Mouse (Mus musculus): ENCODE measurements around the gene Espl1.

DNA sequence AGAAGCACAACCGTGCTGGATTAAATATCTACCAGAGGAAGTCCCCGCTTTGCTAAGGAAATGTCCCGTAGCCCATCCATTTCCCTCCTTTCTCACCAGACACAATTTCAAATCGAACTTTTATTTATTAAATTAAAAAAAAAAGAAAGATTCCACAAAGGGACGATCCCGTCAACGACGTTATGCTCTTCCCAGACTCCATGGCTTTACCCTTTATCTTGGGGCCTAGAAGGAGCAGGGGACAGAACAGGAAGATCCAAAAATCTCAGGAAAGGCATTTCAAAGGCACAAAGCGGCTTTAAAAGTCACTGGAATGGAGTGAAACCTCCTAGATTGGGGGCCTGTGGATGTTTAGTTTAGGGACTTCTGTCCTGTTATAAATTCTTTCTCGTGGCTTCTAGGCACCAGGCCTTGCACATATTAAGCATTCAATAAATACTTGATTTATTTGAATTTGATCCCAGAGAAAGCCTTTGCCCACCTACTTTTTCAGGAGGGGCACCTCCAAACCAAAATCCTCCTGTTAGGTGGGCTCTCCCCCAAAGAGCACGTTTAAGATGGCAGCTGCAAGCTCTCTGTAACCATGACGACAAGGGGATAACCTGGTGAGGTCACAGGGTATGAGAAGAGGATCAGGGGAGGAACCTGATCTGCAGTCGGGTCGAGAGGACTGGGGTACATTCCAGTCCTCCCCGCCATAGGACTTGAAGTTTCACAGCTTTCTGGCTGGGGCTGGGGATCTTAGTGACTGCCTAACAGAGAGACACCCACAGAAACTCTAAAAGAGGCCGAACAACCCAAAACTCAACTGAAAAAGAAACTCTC lies 60.6 kb downstream of the Espl1 start:
- TF ChIP-seq POLR2A (IDR thresholded peaks at IDR 0.05; ENCODE audit: insufficient read depth, low read depth, low read length), result no peak
- no peak for TF ChIP-seq EP300 (IDR thresholded peaks at IDR 0.05; ENCODE audit: insufficient read depth, low read depth, low read length)
- no peak for TF ChIP-seq CTCF (IDR thresholded peaks at IDR 0.05)

All from heart, adult 2 months (tissue).